Mouse (Mus musculus) mouse trophoblast stem cell (cell line): ENCODE measurements around the gene Ttll3.

Source experiments
- in situ Hi-C, 2 experiments: fragments of 300-500 bp; cut with MseI, MboI; formaldehyde crosslinking; loops; 2 replicates in 1 of 2; 3 replicates in 1 of 2; pipeline ENCODE4 v1.15.1; 2025

Gene Ttll3

GRCm38 (mm10) chr6:113388960-113389359 is at the start of gene Ttll3:
Gene Ttll3, plus strand, starts transcription at chr6:113389260.
- in situ Hi-C loops, result no loop called here

GRCm38 (mm10) chr6:113341574-113341973 is 47.5 kb upstream of the Ttll3 start:
- in situ Hi-C loops, result no loop called here

GRCm38 (mm10) chr6:113342297-113342696 is 46.8 kb upstream of the Ttll3 start:
- in situ Hi-C loops, result no loop called here

GRCm38 (mm10) chr6:113343177-113344092 is 45.6 kb upstream of the Ttll3 start, which contains the start of gene Camk1:
Gene Camk1, minus strand, starts transcription at chr6:113343984.
- in situ Hi-C loops, result no loop called here

GRCm38 (mm10) chr6:113344321-113344720 is 44.7 kb upstream of the Ttll3 start:
- in situ Hi-C loops, result no loop called here

- in situ Hi-C loops, result no loop called here
These were observed 42.2 kb upstream of the Ttll3 start for GRCm38 (mm10) chr6:113346897-113347296.

- in situ Hi-C loops, result no loop called here
These were observed 38.5 kb upstream of the Ttll3 start for GRCm38 (mm10) chr6:113350538-113350937.

GRCm38 (mm10) chr6:113351161-113351560 is 37.9 kb upstream of the Ttll3 start:
- in situ Hi-C loops, result no loop called here

- in situ Hi-C loops, result no loop called here
These were observed 37.4 kb upstream of the Ttll3 start for GRCm38 (mm10) chr6:113351653-113352052.

GRCm38 (mm10) chr6:113352820-113353219 is 36.2 kb upstream of the Ttll3 start:
- in situ Hi-C loops, result no loop called here

GRCm38 (mm10) chr6:113353696-113354095 is 35.4 kb upstream of the Ttll3 start:
- in situ Hi-C loops, result no loop called here

GRCm38 (mm10) chr6:113361476-113361875 is 27.6 kb upstream of the Ttll3 start:
- in situ Hi-C loops, result no loop called here

- in situ Hi-C loops, result no loop called here
These were observed 26.8 kb upstream of the Ttll3 start for GRCm38 (mm10) chr6:113362241-113362640.

GRCm38 (mm10) chr6:113364518-113365135 is 24.4 kb upstream of the Ttll3 start:
- in situ Hi-C loops, result no loop called here

GRCm38 (mm10) chr6:113366639-113367038 is 22.4 kb upstream of the Ttll3 start:
- in situ Hi-C loops, result no loop called here

GRCm38 (mm10) chr6:113367574-113367973 is 21.5 kb upstream of the Ttll3 start:
- in situ Hi-C loops, result no loop called here

- in situ Hi-C loops, result no loop called here
These were observed 20.9 kb upstream of the Ttll3 start for GRCm38 (mm10) chr6:113368124-113368523.

GRCm38 (mm10) chr6:113368577-113368976 is 20.5 kb upstream of the Ttll3 start:
- in situ Hi-C loops, result no loop called here

- in situ Hi-C loops, result no loop called here
These were observed 18.7 kb upstream of the Ttll3 start for GRCm38 (mm10) chr6:113370194-113370929.

GRCm38 (mm10) chr6:113373491-113373890 is 15.6 kb upstream of the Ttll3 start:
- in situ Hi-C loops, result no loop called here

- in situ Hi-C loops, result no loop called here
These were observed 11.9 kb upstream of the Ttll3 start for GRCm38 (mm10) chr6:113377172-113377495.
